Mouse (Mus musculus) embryonic facial prominence, embryonic 14.5 days (tissue): ENCODE results near the gene Vps51. TPM values are rescaled to one million over a fixed set of nuclear protein-coding genes. Genes with fewer than 3 reads are reported as not detected.

Experiments
- ATAC-seq: fragments of 200-750 bp; cut with Nextera tagmentation; 2 replicates; pipeline ENCODE4 v1.8.0; 2017; ENCODE audit warnings: low read depth, moderate number of reproducible peaks, moderate TSS enrichment
- DNase-seq: peaks from one replicate; pipeline ENCODE4 v3.0.0-alpha.2; 2015; ENCODE audit warnings: low spot score
- H3K27ac ChIP-seq: fragments of 300-500 bp; sonication (generic); replicated peaks from 2 replicates; pipeline ENCODE4 v1.5.1; 2014; ENCODE audit warnings: low read depth, mild to moderate bottlenecking, low read length, moderate library complexity
- H3K27me3 ChIP-seq: fragments of 300-500 bp; sonication (generic); replicated peaks from 2 replicates; pipeline ENCODE4 v1.6.1; 2014; ENCODE audit warnings: low read length; ENCODE audit not compliant: control insufficient read depth, insufficient read depth
- H3K36me3 ChIP-seq: fragments of 300-500 bp; sonication (generic); 2 replicates; pipeline ENCODE4 v1.6.1; 2014; ENCODE audit warnings: low read length, mixed read lengths; ENCODE audit not compliant: control insufficient read depth, insufficient read depth
- H3K4me1 ChIP-seq: fragments of 300-500 bp; sonication (generic); 2 replicates; pipeline ENCODE4 v1.6.1; 2014; ENCODE audit warnings: antibody characterized with exemption, low read length; ENCODE audit not compliant: control insufficient read depth, insufficient read depth
- H3K4me2 ChIP-seq: fragments of 300-500 bp; sonication (generic); 2 replicates; pipeline ENCODE4 v1.6.1; 2014; ENCODE audit warnings: low read depth, mild to moderate bottlenecking, low read length, moderate library complexity, mixed read lengths
- H3K4me3 ChIP-seq: fragments of 300-500 bp; sonication (generic); 2 replicates; pipeline ENCODE4 v1.5.1; 2014; ENCODE audit warnings: low read depth, mild to moderate bottlenecking, low read length
- H3K9ac ChIP-seq: fragments of 300-500 bp; sonication (generic); 2 replicates; pipeline ENCODE4 v1.6.1; 2014; ENCODE audit warnings: low read depth, mild to moderate bottlenecking, low read length, moderate library complexity, mixed read lengths
- H3K9me3 ChIP-seq: fragments of 300-500 bp; sonication (generic); 2 replicates; pipeline ENCODE4 v1.6.1; 2016; ENCODE audit warnings: low read length; ENCODE audit not compliant: control insufficient read depth
- WGBS: fragments of 180-500 bp; shearing (Covaris S2); extraction: QIAGEN DNeasy Blood & Tissue Kit; methylation state at CpG from one replicate; pipeline ENCODE4 v1.1.7; 2014; 5-methylcytosine and 5-hydroxymethylcytosine counted together
- polyA plus RNA-seq: library from polyadenylated mRNA; unstranded; fragments of >200 nt; fragmentation: Nextera tagmentation; extraction: Ambion mirVana; gene quantifications from 2 replicates; pipeline ENCODE4 v1.2.1, GENCODE M21; 2014

Gene Vps51
- polyA plus RNA-seq, 1 experiment from 2014 or later = 52.0 TPM

GRCm38 (mm10) chr19:6061021-6061533, 16.0 kb downstream of the Vps51 start, which contains the start of gene Znhit2:
Znhit2 (plus strand) TSS chr19:6061192.
- Histone ChIP-seq H3K9me3 (no peaks in the 10 kb centered on the region), H3K4me2 (peak within 1 kb of the TSS; percentile 100), H3K36me3 (peaks cover 14% of the 10 kb centered on the region), H3K4me3 (peak within 1 kb of the TSS; percentile 90), H3K4me1 (peaks cover 20% of the 10 kb centered on the region), H3K27me3 (no peaks in the 10 kb centered on the region), H3K9ac (peak within 1 kb of the TSS; percentile 94), H3K27ac (peak within 1 kb of the TSS; percentile 94)
- DNase-seq (peak; percentile 98), ATAC-seq (peak; percentile 86)
- under 1% methylated on average over 19 of the region's 58 CpGs for WGBS

- ATAC-seq (no peak), DNase-seq (no peak)
- H3K27me3 ChIP-seq = no peaks in the 10 kb centered on the region
- peak overlapping the region; percentile 81; the same call in 1 of the 2 replicates for H3K27ac ChIP-seq
- H3K4me3 ChIP-seq = peak overlapping the region; percentile 49
- H3K9me3 ChIP-seq = no peaks in the 10 kb centered on the region
- H3K4me1 ChIP-seq = peaks cover 20% of the 10 kb centered on the region
- peak overlapping the region; percentile 68 for H3K4me2 ChIP-seq
- H3K9ac ChIP-seq = peak overlapping the region; percentile 94
- WGBS = 87% methylated on average over 5 of the region's 5 CpGs
- H3K36me3 ChIP-seq = peaks cover 34% of the 10 kb centered on the region
These were observed 18.1 kb downstream of the Vps51 start for GRCm38 (mm10) chr19:6058966-6059365.

- DNase-seq (no peak), ATAC-seq (no peak)
- Histone ChIP-seq H3K4me3 (peak overlapping the region; percentile 49), H3K27ac (peak overlapping the region; percentile 81), H3K4me1 (peaks cover 20% of the 10 kb centered on the region), H3K9ac (peak overlapping the region; percentile 94), H3K36me3 (peaks cover 39% of the 10 kb centered on the region), H3K27me3 (no peaks in the 10 kb centered on the region), H3K4me2 (peak overlapping the region; percentile 68), H3K9me3 (no peaks in the 10 kb centered on the region)
- WGBS = 34% methylated on average over 5 of the region's 5 CpGs
These were observed 18.5 kb downstream of the Vps51 start for GRCm38 (mm10) chr19:6058513-6058912.

GRCm38 (mm10) chr19:6057313-6058096, 19.5 kb downstream of the Vps51 start, which contains the start of the genes Mrpl49 and Fau:
Mrpl49 (minus strand) TSS chr19:6057785.
Fau (plus strand) TSS chr19:6057844.
- H3K9me3 ChIP-seq = no peaks in the 10 kb centered on the region
- DNase-seq (peak; percentile 98), ATAC-seq (peak; percentile 83)
- WGBS = under 1% methylated on average over 53 of the region's 63 CpGs
- H3K4me1 ChIP-seq = peaks cover 17% of the 10 kb centered on the region
- H3K27me3 ChIP-seq = no peaks in the 10 kb centered on the region
- H3K4me3 ChIP-seq = peak within 1 kb of the TSS; percentile 49
- H3K27ac ChIP-seq = peak within 1 kb of the TSS; percentile 81
- peak within 1 kb of the TSS; percentile 94 for H3K9ac ChIP-seq
- H3K36me3 ChIP-seq = peaks cover 49% of the 10 kb centered on the region
- peak within 1 kb of the TSS; percentile 68 for H3K4me2 ChIP-seq

GRCm38 (mm10) chr19:6056696-6057095, 20.3 kb downstream of the Vps51 start:
- H3K9ac ChIP-seq = peak overlapping the region; percentile 94
- peaks cover 57% of the 10 kb centered on the region for H3K36me3 ChIP-seq
- 56% methylated on average over 4 of the region's 4 CpGs for WGBS
- peaks cover 9% of the 10 kb centered on the region for H3K4me1 ChIP-seq
- DNase-seq (no peak), ATAC-seq (no peak)
- H3K9me3 ChIP-seq = no peaks in the 10 kb centered on the region
- no peak overlapping the region for H3K27ac ChIP-seq
- peak overlapping the region; percentile 49 for H3K4me3 ChIP-seq
- H3K27me3 ChIP-seq = no peaks in the 10 kb centered on the region
- peak overlapping the region; percentile 68 for H3K4me2 ChIP-seq

- H3K4me1 ChIP-seq = peaks cover 9% of the 10 kb centered on the region
- H3K4me3 ChIP-seq = no peak overlapping the region
- no peak overlapping the region for H3K27ac ChIP-seq
- H3K9me3 ChIP-seq = no peaks in the 10 kb centered on the region
- H3K27me3 ChIP-seq = no peaks in the 10 kb centered on the region
- H3K4me2 ChIP-seq = no peak overlapping the region
- ATAC-seq (no peak), DNase-seq (no peak)
- WGBS = 85% methylated on average over 5 of the region's 5 CpGs
- H3K36me3 ChIP-seq = peaks cover 74% of the 10 kb centered on the region
- H3K9ac ChIP-seq = no peak overlapping the region
These were observed 22.7 kb downstream of the Vps51 start for GRCm38 (mm10) chr19:6054296-6054695.

- Histone ChIP-seq H3K9ac (no peak overlapping the region), H3K9me3 (no peaks in the 10 kb centered on the region), H3K4me2 (no peak overlapping the region), H3K36me3 (peaks cover 81% of the 10 kb centered on the region), H3K4me1 (peaks cover 12% of the 10 kb centered on the region), H3K27me3 (no peaks in the 10 kb centered on the region), H3K27ac (no peak overlapping the region), H3K4me3 (no peak overlapping the region)
- WGBS = 90% methylated on average over 6 of the region's 7 CpGs
- DNase-seq (no peak), ATAC-seq (no peak)
These were observed 24.5 kb downstream of the Vps51 start for GRCm38 (mm10) chr19:6052516-6052915.

GRCm38 (mm10) chr19:6048681-6049410, 28.2 kb downstream of the Vps51 start:
- Histone ChIP-seq H3K9me3 (no peaks in the 10 kb centered on the region), H3K27ac (no peak overlapping the region), H3K4me2 (0 out of 2 replicates have a peak overlapping the region, but pooled peaks have one; percentile 93), H3K36me3 (peaks cover 59% of the 10 kb centered on the region), H3K27me3 (no peaks in the 10 kb centered on the region), H3K4me3 (no peak overlapping the region), H3K9ac (no peak overlapping the region), H3K4me1 (peaks cover 16% of the 10 kb centered on the region)
- DNase-seq (no peak), ATAC-seq (no peak)
- WGBS = 84% methylated on average over 11 of the region's 11 CpGs
